Mouse (Mus musculus) spleen, postnatal 14 days (tissue): ENCODE data around the gene Trim63.

ENCODE experiments used
- DNase-seq, 2 experiments: peaks; one replicate each; pipeline ENCODE4 v3.0.0; 2021 to 2022; ENCODE audit warnings: low spot score in 2 of 2

The Trim63 gene

GRCm38 (mm10) chr4:134298626-134299497 lies 16.1 kb upstream of the Trim63 start:
- no peak for DNase-seq

DNA sequence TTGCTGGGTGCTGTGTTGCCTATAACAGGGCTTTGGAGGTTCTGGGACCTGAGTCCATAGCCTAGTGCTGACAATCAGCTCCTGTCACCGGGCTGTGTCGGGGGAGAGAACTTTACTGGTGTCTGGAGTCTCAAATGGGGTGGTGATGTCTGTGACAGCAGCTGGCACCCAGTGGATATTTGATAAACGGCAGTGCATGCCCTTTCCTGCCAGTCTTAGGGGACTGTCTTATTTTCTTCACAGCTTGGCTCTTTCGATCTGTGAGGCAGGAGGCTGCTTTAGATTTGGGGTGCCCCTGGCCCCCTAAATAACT lies 15.5 kb upstream of the Trim63 start:
- no peak for DNase-seq

- DNase-seq = no peak
Observed at GRCm38 (mm10) chr4:134300316-134300715, 14.6 kb upstream of the Trim63 start.

DNA sequence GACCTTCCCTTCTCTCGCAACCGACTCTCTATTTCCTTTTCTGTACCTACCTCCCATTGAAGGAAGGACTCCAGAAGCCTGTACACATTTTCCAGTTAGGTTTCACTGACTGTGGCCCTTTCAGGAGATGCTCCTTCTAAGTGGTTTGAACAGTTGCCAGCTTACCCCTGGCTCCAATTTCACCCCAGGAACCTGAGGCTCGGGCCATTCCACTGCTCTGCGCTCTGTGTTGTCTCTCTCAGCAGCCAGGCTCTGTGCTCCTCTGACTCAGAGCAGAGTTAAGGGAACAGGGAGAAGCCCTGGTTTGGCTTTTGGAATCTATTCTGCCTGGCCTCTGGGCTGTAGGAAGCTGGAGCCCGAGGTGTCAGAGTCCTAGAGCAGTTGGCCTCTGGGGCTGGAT lies 12.8 kb upstream of the Trim63 start:
- DNase-seq = no peak

GRCm38 (mm10) chr4:134306963-134307362 lies 8.0 kb upstream of the Trim63 start:
- no peak for DNase-seq

DNA sequence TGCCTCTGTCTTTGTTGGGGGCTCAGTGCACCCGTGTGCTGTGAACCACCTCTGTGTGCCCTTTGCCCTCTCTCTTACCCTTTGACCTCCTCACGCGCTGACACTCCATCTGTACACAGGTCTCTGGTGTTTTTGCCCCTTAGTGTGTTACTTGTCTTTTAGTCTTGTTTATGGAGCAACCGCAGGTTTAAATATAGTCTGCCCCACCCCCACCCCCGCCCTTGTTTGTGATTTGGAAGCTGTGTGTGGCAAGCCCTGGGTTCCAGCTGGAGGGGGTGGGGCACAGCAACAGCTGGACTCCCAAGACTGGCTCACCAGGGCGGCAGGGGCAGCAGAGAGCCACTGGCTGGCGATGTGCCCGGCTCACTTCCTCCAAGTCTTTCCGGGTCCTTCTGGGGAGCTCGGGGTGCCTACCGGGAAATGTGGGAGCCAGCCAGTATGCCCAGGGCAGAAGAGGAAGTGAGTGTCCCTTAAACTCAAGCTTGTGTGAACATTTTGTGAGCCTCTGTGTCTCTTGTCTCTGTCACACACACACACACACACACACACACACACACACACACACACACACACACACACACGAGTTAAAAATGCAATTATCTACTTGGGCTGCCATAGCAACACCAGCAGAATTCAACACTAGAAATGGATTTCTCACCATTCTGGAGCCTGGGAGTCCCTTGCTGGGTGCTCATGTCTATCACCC lies 7.4 kb upstream of the Trim63 start:
- peak in 1 of 2 experiments; percentile 29 for DNase-seq

DNA sequence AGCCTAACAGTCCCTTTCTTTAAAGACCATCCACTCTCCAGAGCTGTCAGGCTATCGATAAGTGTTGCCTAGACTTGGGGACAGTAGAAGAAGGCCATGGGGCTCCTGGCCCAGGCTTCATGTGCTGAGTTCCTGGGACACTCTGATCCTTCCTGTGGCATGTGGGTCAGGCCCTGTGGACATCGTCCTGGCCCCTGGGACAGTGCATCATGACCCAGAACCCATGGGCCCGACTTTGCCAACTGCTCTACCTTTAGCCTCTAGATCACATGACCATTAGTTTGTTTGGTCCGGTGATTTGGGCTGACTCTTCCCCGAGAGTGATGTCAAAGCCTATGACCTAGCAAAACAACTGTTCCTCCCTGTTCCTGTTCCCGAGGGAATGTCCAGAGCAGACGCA lies 4.8 kb upstream of the Trim63 start:
- DNase-seq = no peak

GRCm38 (mm10) chr4:134310656-134311055 lies 4.3 kb upstream of the Trim63 start:
- DNase-seq = no peak

GRCm38 (mm10) chr4:134311784-134312183 lies 3.1 kb upstream of the Trim63 start:
- no peak for DNase-seq

DNA sequence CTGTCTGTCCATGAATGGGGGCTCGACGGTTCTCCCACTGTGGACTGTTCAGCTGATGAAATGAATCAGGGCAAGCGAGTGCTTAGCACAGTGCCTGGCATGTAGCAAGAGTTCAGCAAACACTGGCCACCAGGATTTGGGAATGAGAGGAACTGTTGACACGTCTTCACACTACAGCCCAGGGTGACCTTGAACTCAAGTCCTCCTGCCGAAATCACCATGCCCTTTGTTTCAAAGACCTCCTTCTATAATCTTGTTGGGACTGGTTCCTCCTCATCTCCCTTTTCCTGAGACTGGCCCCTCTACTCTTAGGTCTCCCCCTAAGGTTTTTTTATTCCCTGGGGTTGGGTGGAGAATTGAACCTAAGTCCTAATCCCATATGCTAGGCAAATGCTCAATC lies 2.6 kb upstream of the Trim63 start:
- DNase-seq = no peak

GRCm38 (mm10) chr4:134312901-134313300 lies 2.0 kb upstream of the Trim63 start:
- no peak for DNase-seq

- no peak for DNase-seq
Observed at GRCm38 (mm10) chr4:134314081-134314655, 752 bp upstream of the Trim63 start.

- no peak for DNase-seq
Observed at GRCm38 (mm10) chr4:134315470-134315869, 550 bp downstream of the Trim63 start.

- DNase-seq = no peak
Observed at GRCm38 (mm10) chr4:134316390-134316789, 1.5 kb downstream of the Trim63 start.

- DNase-seq = no peak
Observed at GRCm38 (mm10) chr4:134319074-134319473, 4.2 kb downstream of the Trim63 start.

DNA sequence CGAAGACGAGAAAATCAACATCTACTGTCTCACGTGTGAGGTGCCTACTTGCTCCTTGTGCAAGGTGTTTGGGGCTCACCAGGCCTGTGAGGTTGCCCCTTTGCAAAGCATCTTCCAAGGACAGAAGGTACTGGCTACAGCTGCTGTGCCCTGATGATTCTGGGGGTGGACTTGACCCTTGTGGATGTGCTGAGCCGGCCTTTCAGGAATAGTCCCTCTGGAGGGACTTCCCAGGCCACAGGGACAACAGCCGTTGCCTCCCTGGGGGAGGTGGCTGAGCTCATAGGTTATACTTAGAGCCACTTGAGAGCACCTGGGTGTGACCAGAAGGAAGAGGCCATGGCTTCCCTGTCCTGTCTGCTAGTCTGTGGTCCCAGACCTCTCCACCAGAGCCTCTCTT lies 4.8 kb downstream of the Trim63 start:
- DNase-seq = no peak

DNA sequence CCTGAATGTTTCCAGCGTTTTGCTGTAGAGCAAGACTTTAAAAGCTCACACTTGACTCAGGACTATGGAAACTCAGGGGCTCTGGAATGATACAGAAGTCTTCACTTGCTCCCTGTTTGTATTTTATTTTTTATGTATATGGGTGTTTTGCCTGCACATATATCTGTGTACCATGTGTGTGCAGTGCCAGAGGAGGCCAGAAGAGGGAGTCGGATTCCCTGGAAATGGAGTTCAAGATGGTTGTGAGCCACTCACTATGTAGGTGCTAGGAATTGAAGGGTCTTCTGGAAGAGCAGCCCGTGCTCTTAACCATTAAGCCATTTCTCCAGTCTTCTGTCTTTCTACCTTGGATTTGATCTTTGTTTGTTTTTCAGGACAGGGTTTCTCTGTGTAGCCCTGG lies 6.6 kb downstream of the Trim63 start:
- no peak for DNase-seq

GRCm38 (mm10) chr4:134324655-134325054 lies 9.7 kb downstream of the Trim63 start:
- DNase-seq = no peak

DNA sequence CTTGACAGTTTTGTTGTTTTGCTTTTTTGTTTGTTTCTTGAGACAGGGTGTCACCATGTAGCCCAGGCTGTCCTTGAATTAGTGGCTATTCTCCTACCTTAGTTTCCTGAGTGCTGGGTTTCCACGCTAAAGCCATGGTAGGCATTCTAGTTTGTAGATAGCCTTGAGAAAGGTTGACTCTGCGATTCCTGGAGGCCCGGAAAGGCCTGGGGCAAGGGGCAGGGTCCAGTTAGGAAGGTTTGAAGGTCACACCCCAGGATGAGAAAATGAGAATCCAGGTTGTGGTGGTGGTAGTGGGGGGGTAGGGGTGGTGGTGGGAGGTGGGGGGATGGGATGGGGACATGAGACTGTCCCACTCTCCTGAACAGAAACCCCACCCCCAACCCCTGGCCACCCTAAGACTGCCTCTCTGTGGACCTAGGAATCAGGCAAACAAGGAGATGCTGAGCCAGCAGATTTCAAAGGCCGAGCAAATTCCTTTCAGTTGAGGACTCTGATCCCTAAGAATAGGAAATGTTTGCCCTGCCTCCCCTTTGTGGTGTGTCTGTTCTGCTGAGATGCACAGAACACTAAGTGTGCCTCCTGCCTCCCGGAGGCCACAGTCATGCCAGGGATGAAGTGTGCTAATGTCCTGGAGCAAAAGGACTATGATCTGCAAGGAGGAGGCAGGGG lies 12.1 kb downstream of the Trim63 start:
- no peak for DNase-seq

GRCm38 (mm10) chr4:134328151-134328550 lies 13.2 kb downstream of the Trim63 start:
- no peak for DNase-seq

GRCm38 (mm10) chr4:134328832-134329231 lies 13.9 kb downstream of the Trim63 start:
- no peak for DNase-seq

GRCm38 (mm10) chr4:134330281-134330680 lies 15.4 kb downstream of the Trim63 start:
- DNase-seq = no peak
